Mouse (Mus musculus) limb, embryonic 15.5 days (tissue): Measurements from ENCODE around the gene Ruvbl2. TPM values are rescaled to one million over a fixed set of nuclear protein-coding genes. Genes with fewer than 3 reads are reported as not detected.

Experiments
- ATAC-seq: fragments of 200-750 bp; cut with Nextera tagmentation; 2 replicates; pipeline ENCODE4 v1.8.0; 2017; ENCODE audit warnings: low read depth, moderate TSS enrichment; ENCODE audit not compliant: insufficient number of reproducible peaks, low FRiP score, low TSS enrichment
- H3K27ac ChIP-seq: fragments of 300-500 bp; sonication (generic); 2 replicates; pipeline ENCODE4 v1.5.1; 2015; ENCODE audit warnings: moderate library complexity, mild to moderate bottlenecking, inconsistent platforms
- H3K27me3 ChIP-seq: fragments of 300-500 bp; sonication (generic); 2 replicates; pipeline ENCODE4 v1.6.1; 2015; ENCODE audit warnings: inconsistent platforms
- H3K36me3 ChIP-seq: fragments of 300-500 bp; sonication (generic); 2 replicates; pipeline ENCODE4 v1.6.1; 2015; ENCODE audit warnings: inconsistent platforms
- H3K4me1 ChIP-seq: fragments of 300-500 bp; sonication (generic); 2 replicates; pipeline ENCODE4 v1.6.1; 2015; ENCODE audit warnings: inconsistent platforms
- H3K4me2 ChIP-seq: fragments of 300-500 bp; sonication (generic); 2 replicates; pipeline ENCODE4 v1.6.1; 2015; ENCODE audit warnings: mild to moderate bottlenecking, inconsistent platforms
- H3K4me3 ChIP-seq: fragments of 300-500 bp; sonication (generic); 2 replicates; pipeline ENCODE4 v1.5.1; 2015; ENCODE audit warnings: mild to moderate bottlenecking, inconsistent platforms
- H3K9ac ChIP-seq: fragments of 300-500 bp; sonication (generic); 2 replicates; pipeline ENCODE4 v1.6.1; 2015; ENCODE audit warnings: inconsistent platforms
- H3K9me3 ChIP-seq: fragments of 300-500 bp; sonication (generic); 2 replicates; pipeline ENCODE4 v1.6.1; 2016; ENCODE audit warnings: inconsistent platforms
- WGBS: fragments of 180-500 bp; shearing (Covaris S2); methylation state at CpG from one replicate; pipeline ENCODE4 v1.1.7; 2015; 5-methylcytosine and 5-hydroxymethylcytosine counted together
- polyA plus RNA-seq: library from polyadenylated mRNA; unstranded; fragments of >200 nt; fragmentation: Nextera tagmentation; extraction: Ambion mirVana; gene quantifications from 2 replicates; pipeline ENCODE4 v1.2.1, GENCODE M21; 2015

Ruvbl2 gene
- polyA plus RNA-seq, 1 experiment from 2014 or later = 125 TPM

DNA sequence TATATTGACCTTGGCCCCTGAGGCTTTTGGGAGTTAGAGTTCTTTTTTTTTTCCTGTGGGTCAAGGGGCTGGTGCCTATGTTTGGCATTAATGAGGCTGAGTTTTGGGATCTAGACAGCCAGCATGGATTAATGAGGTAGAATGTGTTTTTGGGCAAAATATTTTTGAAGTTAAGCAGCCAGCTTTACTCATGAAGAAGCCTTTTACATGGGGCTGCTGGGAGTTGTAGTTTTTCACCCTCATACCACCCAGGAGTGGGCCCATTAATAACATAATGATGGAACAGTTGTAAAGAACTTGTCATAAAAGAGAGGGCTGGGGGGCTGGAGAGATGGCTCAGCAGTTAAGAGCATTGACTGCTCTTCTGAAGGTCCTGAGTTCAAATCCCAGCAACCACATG, 8.7 kb upstream of the Ruvbl2 start:
- H3K4me2 ChIP-seq = no peak overlapping the region
- H3K27me3 ChIP-seq = no peaks in the 10 kb centered on the region
- H3K36me3 ChIP-seq = peaks cover 62% of the 10 kb centered on the region
- H3K9ac ChIP-seq = no peak overlapping the region
- 0 out of 2 replicates have a peak, but pooled peaks cover 4% of the 10 kb centered on the region for H3K4me1 ChIP-seq
- ATAC-seq = no peak
- no peak overlapping the region for H3K4me3 ChIP-seq
- H3K27ac ChIP-seq = no peak overlapping the region
- H3K9me3 ChIP-seq = no peaks in the 10 kb centered on the region

DNA sequence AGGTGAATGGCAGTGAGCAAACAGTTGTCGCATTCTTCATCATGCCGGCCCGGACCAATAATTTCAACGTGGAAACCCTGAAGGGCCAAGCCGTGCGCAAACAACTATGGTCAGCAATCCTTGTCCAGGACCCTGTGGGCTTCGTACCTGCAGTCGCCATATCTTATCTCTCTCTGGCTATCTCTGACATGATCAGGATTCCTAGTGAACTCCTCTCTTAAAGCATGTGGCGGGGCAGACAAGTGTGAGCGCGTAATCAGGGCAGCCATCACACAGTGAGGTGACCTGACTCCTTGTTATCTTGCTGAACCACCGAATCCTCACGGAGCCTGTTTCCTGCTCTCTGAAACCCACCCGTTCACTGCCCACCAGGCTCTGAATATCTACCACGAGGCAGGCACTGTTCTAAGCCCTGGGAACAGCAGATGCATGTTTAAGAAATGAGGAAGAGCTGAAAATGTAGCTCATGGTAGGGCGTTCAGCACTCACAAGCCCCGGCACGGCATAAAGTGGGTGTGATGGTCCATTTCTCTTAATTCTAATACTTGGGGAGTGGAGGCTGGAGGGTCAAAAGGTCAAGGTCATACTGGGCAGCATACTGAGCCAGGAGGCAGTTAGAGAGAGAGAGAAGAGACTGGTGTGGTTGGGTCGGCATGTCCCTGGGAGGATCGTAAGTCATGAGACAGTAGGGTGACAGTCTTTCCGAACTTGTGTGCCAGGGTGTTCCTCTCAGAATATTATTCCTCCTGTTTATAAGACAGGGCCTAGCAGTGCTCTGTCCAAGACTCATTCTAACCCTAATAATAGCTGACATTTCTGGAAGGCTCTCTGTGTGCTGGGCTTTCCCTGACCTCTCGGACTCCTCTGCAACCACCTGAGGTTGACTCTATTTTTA, 5.9 kb upstream of the Ruvbl2 start:
- ATAC-seq = no peak
- Histone ChIP-seq H3K4me1 (no peaks in the 10 kb centered on the region), H3K4me3 (no peak overlapping the region), H3K9ac (no peak overlapping the region), H3K9me3 (no peaks in the 10 kb centered on the region), H3K27ac (no peak overlapping the region), H3K4me2 (no peak overlapping the region), H3K36me3 (peaks cover 72% of the 10 kb centered on the region), H3K27me3 (no peaks in the 10 kb centered on the region)
- WGBS = 84% methylated on average over 22 of the region's 22 CpGs

DNA sequence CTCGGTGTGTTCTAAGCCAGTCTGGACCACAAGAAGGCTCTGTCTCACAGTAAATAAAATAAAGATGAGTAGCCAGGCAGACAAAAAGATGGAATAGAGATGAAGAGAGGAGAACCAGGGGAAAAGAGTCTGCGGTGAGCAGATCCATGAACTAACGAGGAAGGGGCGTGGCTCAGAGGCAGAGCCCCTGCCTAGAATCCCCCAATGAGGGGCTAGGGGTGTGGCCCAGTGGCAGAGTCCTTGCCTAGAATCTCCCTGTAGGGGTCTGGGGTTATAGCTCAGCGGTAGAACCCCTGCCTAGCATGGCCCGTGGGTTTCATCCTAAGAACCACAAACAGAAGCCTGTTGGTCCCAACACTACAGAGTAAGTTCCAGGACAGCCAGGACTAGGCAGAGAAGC, 850 bp downstream of the Ruvbl2 start:
- peaks cover 26% of the 10 kb centered on the region for H3K36me3 ChIP-seq
- H3K27me3 ChIP-seq = no peaks in the 10 kb centered on the region
- no peak for ATAC-seq
- H3K27ac ChIP-seq = no peak overlapping the region
- H3K9me3 ChIP-seq = no peaks in the 10 kb centered on the region
- H3K9ac ChIP-seq = no peak overlapping the region
- peaks cover 44% of the 10 kb centered on the region for H3K4me1 ChIP-seq
- H3K4me3 ChIP-seq = no peak overlapping the region
- peak overlapping the region; percentile 7; the same call in 1 of the 2 replicates for H3K4me2 ChIP-seq
- WGBS = 27% methylated on average over 6 of the region's 6 CpGs

DNA sequence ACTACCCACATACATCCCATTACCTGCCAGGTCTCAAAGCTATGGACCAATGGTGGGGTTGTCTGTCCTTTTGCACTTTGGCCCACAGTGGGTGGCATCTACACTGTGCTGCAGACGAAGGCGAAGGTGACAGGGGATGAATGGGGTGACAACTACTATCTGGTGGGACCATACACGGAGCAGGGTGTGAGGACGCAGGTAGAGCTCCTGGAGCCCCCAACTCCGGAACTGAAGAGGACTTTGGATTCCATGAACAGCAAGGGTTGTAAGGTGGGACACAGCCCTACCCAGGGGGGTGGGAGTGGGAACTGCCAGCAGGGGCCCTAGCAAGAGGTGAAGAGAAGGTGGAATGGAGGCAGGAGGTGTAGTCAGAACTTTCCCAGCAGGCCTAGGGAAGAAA, 1.5 kb downstream of the Ruvbl2 start:
- H3K4me3 ChIP-seq = peak overlapping the region; percentile 62; the same call in 1 of the 2 replicates
- H3K36me3 ChIP-seq = peaks cover 27% of the 10 kb centered on the region
- ATAC-seq = no peak
- H3K4me1 ChIP-seq = peaks cover 44% of the 10 kb centered on the region
- WGBS = 90% methylated on average over 5 of the region's 5 CpGs
- no peaks in the 10 kb centered on the region for H3K27me3 ChIP-seq
- no peak overlapping the region for H3K27ac ChIP-seq
- peak overlapping the region; percentile 72 for H3K4me2 ChIP-seq
- H3K9me3 ChIP-seq = no peaks in the 10 kb centered on the region
- H3K9ac ChIP-seq = no peak overlapping the region

DNA sequence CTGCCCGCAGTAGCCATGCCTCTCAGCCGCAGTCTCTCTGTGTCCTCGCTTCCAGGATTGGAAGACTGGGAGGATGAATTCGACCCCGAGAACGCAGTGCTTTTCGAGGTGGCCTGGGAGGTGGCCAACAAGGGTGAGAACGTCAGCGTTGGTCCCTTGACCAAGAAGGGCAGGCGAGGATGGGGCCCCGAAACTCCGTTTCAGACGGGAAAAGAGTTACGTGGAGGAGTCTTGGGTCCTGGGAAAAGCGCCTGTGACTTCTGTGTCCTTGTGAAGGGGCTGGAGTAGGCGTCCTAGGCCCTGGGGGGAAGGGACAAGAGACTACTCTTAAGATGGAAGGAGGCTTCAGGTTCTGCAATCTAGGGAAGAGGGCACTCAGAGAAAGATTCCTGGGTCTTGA, 2.9 kb downstream of the Ruvbl2 start:
- no peak for ATAC-seq
- WGBS = 3% methylated on average over 16 of the region's 16 CpGs

DNA sequence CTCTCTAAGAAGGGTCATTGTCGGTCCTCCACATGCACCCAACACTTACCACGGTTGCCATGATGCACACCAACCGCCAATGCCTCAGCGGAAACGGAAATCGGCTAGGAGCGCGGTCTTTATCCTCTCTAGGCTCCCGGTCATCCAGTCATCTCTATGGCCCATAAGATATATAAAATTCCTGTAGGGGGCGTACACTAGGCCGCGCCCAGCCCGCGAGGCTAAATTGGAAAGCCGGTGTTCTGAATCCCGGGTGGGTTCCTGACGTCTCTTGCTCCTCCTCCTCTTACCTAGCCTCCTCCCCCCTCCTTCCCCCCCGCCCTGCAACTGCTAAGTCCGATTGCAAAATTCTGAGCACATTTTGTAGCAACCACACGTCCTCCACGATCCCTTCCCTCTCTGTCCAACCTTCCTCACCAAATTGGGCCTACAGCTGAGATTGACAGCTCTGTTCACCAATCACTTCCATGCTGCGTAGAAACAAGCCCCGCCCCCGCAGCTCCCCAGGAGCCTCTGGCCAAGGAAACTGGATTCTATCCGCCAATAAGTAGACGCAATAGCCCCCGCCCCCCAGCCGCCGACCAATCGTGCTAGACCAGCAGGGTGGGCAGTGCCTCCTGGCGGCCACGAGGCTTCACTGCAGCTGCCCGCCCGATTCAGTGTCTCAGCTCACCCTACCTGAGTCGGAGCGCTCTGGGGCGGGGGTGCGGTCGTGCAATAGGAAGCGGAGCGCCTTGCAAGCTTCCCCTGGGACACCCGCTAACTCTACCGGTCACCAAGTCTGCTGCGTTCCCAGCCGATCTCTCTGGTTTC, 3.5 kb downstream of the Ruvbl2 start, which contains the start of gene Gys1:
TSS of gene Gys1 (plus strand) at position 642 of the 813 bp plus-strand sequence.
- peak; percentile 97 for ATAC-seq
- Histone ChIP-seq H3K4me3 (peak within 1 kb of the TSS; percentile 62), H3K27me3 (no peaks in the 10 kb centered on the region), H3K9me3 (no peaks in the 10 kb centered on the region), H3K4me1 (peaks cover 44% of the 10 kb centered on the region), H3K9ac (peak within 1 kb of the TSS; percentile 90), H3K4me2 (peak within 1 kb of the TSS; percentile 90), H3K27ac (peak within 1 kb of the TSS; percentile 92), H3K36me3 (peaks cover 33% of the 10 kb centered on the region)
- under 1% methylated on average over 45 of the region's 45 CpGs for WGBS

More for the DNA sequence above, 2.9 kb downstream of the Ruvbl2 start:
- H3K27ac ChIP-seq = peak overlapping the region; percentile 83
- H3K4me3 ChIP-seq = peak overlapping the region; percentile 62
- no peaks in the 10 kb centered on the region for H3K27me3 ChIP-seq
- H3K9ac ChIP-seq = peak overlapping the region; percentile 72
- peaks cover 44% of the 10 kb centered on the region for H3K4me1 ChIP-seq
- peak overlapping the region; percentile 72 for H3K4me2 ChIP-seq
- H3K9me3 ChIP-seq = no peaks in the 10 kb centered on the region
- H3K36me3 ChIP-seq = peaks cover 33% of the 10 kb centered on the region

DNA sequence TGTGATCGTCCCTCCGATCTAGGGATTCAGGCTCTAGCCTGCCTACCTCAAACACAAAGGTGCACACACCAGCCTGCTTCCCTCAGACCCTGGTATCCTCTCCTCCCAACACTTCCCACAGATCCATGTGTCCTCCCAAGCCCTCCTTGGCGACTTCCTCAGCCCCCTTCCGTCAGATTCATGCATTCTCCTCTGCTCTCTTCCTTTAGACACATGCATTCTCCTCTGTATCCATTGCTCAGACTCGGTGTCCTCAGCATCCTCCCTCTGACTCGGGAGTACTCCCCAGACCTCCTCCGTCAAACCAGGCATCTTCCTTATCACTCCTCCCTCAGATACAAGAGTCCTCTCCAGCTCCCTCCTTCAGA, 4.1 kb downstream of the Ruvbl2 start:
- Histone ChIP-seq H3K4me2 (peak overlapping the region; percentile 90), H3K36me3 (peaks cover 38% of the 10 kb centered on the region), H3K4me3 (peak overlapping the region; percentile 62), H3K4me1 (peaks cover 44% of the 10 kb centered on the region), H3K27me3 (no peaks in the 10 kb centered on the region), H3K9ac (peak overlapping the region; percentile 90), H3K27ac (peak overlapping the region; percentile 92), H3K9me3 (no peaks in the 10 kb centered on the region)
- WGBS = under 1% methylated on average over 7 of the region's 7 CpGs
- ATAC-seq = no peak

DNA sequence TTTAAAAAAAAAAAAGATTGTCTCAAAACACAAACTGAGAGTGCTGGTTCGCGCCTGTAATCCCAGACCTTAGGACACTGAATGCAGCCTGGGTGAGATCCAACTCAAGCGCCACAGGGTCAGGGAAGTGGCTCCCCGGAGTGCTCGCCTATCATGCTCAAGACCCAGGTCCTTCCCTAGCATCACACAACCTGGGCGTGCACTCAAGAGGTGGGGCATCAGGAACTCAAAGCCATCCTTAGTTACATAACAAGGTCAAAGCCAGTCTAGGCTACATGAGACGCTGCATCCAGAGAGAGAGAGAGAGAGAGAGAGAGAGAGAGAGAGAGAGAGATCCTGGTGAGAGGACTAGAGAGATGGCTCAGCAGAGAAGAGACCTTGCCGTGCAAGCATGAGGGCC, 11.3 kb downstream of the Ruvbl2 start:
- ATAC-seq = no peak
- peaks cover 96% of the 10 kb centered on the region for H3K36me3 ChIP-seq
- H3K27ac ChIP-seq = no peak overlapping the region
- H3K4me1 ChIP-seq = no peaks in the 10 kb centered on the region
- no peak overlapping the region for H3K4me2 ChIP-seq
- 91% methylated on average over 8 of the region's 8 CpGs for WGBS
- no peak overlapping the region for H3K4me3 ChIP-seq
- no peak overlapping the region for H3K9ac ChIP-seq
- no peaks in the 10 kb centered on the region for H3K9me3 ChIP-seq
- H3K27me3 ChIP-seq = no peaks in the 10 kb centered on the region

DNA sequence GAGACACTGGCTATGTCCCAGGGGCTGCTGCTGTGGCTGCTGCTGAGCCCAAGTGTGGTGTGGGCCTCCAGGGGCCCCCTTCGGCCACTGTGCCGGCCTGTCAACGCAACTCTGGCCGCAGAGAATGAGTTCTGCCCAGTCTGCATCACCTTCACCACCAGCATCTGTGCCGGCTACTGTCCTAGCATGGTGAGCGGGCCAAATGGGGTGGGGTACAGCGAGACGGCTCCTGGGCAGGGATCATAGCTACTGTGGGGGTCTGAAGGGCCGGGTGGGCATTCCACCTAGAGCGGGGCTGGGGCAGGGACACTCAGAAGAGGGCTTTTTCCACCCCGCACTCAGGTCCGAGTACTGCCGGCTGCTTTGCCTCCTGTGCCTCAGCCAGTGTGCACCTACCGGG, 16.7 kb downstream of the Ruvbl2 start:
- H3K36me3 ChIP-seq = peaks cover 55% of the 10 kb centered on the region
- peaks cover 46% of the 10 kb centered on the region for H3K27me3 ChIP-seq
- no peaks in the 10 kb centered on the region for H3K9me3 ChIP-seq
- H3K4me1 ChIP-seq = peaks cover 28% of the 10 kb centered on the region
- no peak for ATAC-seq
- no peak overlapping the region for H3K4me3 ChIP-seq
- 89% methylated on average over 14 of the region's 14 CpGs for WGBS
- no peak overlapping the region for H3K27ac ChIP-seq
- no peak overlapping the region for H3K9ac ChIP-seq
- no peak overlapping the region for H3K4me2 ChIP-seq

DNA sequence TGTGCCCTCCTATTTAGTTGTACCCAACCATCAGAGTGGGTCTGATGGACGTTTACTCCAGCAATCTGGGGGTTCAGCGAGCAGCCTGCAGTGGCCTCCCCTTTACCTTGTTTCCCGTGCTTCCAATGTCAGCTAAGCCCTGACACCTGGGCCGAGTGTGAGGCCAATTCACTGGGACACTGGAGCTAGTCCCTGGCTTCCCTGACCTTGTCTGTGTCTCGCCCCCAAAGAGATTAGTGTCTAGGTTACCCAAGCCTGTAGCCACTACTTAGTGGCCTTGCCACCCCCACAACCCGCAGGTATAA, 17.3 kb downstream of the Ruvbl2 start, which contains the start of gene Lhb:
TSS of gene Lhb (plus strand) at position 206 of the 305 bp plus-strand sequence.
- ATAC-seq = no peak
- Histone ChIP-seq H3K9me3 (no peaks in the 10 kb centered on the region), H3K4me1 (peaks cover 31% of the 10 kb centered on the region), H3K27ac (no peak within 1 kb of the TSS), H3K36me3 (peaks cover 52% of the 10 kb centered on the region), H3K9ac (no peak within 1 kb of the TSS), H3K4me3 (peak within 1 kb of the TSS; percentile 9), H3K27me3 (peaks cover 52% of the 10 kb centered on the region), H3K4me2 (peak within 1 kb of the TSS; percentile 24; the same call in 1 of the 2 replicates)
- 49% methylated on average over 6 of the region's 6 CpGs for WGBS

DNA sequence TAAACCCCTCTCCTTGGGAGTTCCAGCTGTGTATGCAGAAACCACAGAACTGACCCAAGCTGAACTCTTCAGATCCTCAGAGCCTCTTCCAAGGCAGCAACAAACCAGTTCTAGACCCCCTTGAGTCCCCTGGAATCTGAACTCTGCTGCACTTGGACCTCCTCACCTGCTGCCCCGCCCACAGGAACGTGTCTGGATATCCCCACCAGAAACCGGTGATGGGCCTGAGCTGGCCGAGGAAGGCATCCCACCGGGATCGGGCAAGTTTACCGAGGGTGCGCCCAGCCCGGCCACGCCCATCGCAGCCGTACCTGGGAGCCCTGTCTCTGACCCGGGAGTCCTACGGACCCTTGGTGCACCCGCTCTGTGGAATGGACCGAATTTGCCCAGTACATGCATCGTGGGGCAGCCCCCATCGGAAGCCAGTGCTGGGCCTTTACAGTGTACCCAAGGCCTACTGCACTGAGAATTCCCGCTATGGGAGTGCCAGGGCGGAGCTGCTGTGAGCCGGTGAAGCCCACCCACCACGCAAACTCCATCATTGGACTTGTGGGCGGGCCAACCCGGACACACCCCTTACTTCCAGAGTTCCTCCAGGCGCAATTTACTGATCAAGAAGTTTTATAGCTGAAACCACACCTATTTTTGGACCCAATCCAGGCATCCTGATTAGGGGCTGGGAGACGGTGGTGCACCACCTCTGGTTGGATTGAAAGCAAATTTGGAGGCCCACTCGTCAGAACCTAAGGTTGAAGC, 17.9 kb downstream of the Ruvbl2 start:
- no peak for ATAC-seq
- Histone ChIP-seq H3K27me3 (peaks cover 57% of the 10 kb centered on the region), H3K9me3 (no peaks in the 10 kb centered on the region), H3K9ac (no peak overlapping the region), H3K36me3 (peaks cover 47% of the 10 kb centered on the region), H3K4me1 (peaks cover 37% of the 10 kb centered on the region), H3K27ac (no peak overlapping the region), H3K4me3 (peak overlapping the region; percentile 9), H3K4me2 (peak overlapping the region; percentile 24; the same call in 1 of the 2 replicates)
- WGBS = 11% methylated on average over 27 of the region's 27 CpGs
